Mouse (Mus musculus) inflammation-experienced regulatory T-cells, adult 6 months (primary cell): ENCODE results near the gene Sipa1. TPM values are rescaled to one million over a fixed set of nuclear protein-coding genes. Genes with fewer than 3 reads are reported as not detected.
A peak's percentile ranks its signal among the peaks of the same experiment; 100 is the strongest.

ENCODE experiments used
- ATAC-seq: one replicate; pipeline ENCODE4 v1.8.0; 2017
- polyA plus RNA-seq, 3 experiments: library from polyadenylated mRNA; unstranded; fragments of 100-300 nt; shearing (Covaris generic); gene quantifications; one replicate each; pipeline ENCODE4 v1.2.1; 2017

The Sipa1 gene
- polyA plus RNA-seq, 3 experiments from 2014 or later = 23.3 to 28.7 (median 25.0) TPM

DNA sequence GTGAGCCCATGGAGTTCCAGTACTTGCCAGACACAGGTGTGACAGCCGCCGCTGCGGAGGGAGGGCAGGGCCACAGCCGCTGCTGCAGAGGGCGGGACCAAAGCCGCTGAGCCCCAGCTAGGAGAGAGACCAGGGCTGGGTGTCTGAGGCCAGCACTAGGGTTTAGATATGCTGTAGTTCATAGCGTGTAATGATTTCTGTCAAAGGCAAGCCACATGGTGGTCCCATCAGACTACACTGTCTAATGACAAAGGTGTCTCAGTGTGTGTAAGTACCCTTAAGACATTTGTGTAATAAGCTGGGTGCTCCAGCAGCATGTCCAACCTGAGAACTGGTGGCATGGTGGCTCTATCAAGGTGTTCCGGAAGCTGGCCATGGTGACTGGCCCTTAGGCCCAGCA lies 21.9 kb downstream of the Sipa1 start:
- ATAC-seq = no peak

DNA sequence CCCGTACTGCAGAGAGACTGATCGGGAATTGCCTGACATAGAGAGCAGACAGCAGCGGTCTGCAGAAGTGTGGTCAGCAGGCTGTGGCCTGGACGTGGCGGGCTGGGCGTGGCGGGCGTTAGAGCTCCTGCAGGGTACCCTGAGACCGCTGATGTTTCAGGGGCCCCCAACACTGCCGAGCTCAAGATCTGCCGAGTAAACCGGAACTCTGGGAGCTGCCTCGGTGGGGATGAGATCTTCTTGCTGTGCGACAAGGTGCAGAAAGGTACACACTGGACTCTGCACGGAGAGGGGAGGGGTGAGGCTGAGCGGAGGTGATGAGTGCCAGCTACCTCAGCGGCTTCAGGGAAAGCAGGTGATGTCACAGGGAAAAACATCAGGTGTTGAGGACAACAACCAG lies 22.5 kb downstream of the Sipa1 start:
- ATAC-seq = no peak

DNA sequence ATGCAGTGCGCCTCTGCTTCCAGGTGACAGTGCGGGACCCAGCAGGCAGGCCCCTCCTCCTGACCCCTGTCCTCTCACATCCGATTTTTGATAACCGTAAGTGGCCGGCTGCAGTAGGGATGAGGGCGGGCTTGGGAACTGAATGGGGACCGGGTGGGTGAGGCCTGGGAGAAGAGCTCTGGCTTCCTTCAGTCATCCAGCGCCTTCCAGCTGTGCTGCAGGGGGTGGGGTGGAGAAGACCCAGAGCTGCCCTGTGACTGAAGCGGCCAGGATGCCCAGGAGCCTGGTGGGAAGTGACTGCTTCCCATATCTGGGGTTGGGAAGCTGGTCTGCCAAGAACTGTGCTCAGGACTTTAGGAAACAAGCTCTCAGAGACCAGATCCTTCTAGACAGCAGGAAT lies 23.2 kb downstream of the Sipa1 start:
- ATAC-seq = no peak

DNA sequence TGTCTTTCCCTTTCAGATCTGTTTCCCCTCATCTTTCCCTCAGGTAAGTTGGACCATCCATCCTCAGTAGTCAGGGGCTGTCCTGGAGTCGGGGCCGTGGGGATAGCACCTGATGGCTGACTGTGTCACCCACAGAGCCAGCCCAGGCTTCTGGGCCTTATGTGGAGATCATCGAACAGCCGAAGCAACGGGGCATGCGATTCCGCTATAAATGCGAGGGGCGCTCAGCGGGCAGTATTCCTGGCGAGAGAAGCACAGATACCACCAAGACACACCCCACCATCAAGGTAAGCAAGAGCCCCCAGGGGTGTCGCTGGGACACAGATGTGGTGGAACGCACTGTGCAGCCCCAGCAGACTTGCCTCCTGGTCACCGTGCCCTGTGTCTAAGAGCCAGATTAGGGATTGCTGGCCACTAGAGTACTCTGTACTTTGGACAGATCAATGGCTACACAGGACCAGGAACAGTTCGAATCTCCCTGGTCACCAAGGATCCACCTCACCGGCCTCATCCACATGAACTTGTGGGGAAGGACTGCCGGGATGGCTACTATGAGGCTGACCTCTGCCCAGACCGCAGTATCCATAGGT lies 25.0 kb downstream of the Sipa1 start:
- ATAC-seq = no peak

DNA sequence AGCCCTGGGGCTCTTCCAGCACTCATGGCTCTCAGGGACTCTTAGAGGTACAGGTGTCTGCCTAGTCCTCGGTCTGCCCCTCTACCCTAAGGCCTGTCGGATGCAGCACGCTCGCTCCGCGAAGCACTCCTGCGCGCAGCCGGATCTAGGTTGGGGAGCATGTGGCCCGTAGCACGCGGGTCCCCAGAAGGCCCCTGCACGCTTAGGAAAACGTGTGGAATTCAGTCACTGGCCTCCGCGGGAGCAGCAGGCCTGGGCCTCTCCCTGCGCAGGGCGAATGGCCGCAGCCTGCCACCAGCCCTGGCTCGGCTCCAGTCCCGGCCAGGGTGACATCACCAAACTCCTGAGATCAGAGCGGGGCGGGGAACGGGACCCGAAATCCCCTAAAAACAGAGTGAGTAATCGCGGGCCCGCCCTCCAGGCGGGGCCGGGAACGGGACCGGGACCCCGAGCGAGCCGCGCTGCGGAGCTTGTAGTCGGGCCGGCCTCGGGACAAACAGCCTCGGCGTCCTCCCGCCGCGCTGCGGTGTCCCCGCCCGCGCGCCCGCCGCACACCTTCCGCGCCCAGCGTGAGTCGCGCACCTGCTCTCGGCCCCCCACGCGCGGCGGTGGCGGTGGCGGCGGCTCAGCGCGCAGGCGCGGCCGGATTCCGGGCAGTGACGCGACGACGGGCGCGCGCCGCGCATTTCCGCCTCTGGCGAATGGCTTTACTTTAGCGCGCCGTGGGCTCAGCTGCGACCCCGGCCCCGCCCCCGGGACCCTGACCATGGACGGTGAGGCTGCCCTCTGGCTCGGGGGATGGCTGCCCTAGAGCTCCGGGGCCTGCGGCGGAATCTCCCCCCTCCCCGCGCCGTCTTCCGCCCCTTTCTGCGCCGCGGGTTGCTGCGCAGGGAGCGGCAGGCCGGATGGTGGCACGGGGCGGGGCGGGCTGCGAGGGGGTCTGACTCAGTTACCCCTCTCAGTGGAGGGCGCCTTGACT lies 26.1 kb downstream of the Sipa1 start, which contains the start of gene Rela:
Gene Rela, plus strand, starts transcription at position 415 of the 979 bp plus-strand sequence.
- ATAC-seq = peak; percentile 83

DNA sequence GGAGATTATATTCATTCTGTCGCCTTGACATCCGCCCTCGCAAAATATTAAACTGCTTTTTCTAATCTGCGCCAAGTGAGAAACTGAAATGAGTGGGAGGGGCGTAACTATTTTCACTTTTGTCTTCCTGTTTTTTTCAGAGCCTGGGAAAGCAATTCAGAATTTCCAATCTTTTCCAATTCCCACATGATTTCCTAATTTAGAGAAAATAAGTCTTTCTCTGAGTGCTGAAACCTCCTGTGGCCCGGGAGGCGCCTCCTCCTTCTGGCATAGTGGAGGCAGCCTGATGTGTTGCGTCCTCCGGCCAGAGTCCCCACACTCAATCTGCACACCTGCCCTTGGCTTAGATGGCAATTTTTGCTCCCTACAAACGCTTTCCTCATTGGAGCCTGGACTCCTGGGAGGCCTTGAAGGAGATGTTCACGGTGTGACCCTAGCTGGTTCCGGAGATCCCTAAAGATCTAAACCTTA lies 26.9 kb downstream of the Sipa1 start:
- peak; percentile 45 for ATAC-seq

DNA sequence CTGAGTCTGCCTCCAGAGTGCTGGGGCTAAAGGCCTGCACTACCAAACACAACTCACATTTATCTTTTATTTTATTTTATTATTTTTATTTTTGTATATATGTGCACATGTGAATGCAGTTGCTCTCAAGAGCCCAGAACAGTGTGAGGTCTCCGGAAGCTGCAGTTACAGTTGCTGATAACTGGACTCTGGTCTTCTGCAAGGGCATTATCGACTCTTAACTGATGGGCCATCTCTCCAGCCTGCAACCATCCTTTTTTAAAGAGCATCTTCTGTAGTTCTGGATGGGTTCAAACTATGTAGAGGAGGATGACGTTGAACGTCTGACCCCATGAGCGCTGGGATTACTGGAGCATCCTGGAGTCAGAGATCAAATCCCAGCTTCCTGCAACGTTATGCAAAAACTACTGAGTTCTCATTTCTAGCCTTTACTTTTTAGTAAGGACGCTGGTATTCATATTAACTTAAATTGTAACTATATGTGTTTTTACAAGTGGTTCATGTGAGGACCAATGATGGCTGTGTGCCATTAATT lies 27.4 kb downstream of the Sipa1 start:
- no peak for ATAC-seq

DNA sequence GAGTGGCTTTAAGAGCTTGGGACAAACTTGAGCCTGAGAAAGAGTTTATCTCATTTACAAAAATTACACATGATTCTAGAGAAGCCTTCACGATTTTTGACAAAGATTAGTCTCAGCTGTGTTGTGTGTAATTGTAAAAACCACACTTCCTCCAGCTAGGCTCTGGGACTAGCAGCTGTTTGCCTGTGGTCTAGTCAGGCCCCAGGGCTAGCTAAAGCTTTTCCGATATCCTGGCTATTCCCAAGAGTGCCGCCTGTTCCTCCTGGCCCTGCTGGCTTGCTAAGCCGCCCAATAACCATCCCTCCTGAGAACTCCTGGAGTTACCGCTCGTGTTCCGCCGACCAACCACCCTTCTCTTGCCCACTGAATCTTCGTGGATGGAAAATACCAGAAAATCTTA lies 31.4 kb downstream of the Sipa1 start:
- no peak for ATAC-seq

DNA sequence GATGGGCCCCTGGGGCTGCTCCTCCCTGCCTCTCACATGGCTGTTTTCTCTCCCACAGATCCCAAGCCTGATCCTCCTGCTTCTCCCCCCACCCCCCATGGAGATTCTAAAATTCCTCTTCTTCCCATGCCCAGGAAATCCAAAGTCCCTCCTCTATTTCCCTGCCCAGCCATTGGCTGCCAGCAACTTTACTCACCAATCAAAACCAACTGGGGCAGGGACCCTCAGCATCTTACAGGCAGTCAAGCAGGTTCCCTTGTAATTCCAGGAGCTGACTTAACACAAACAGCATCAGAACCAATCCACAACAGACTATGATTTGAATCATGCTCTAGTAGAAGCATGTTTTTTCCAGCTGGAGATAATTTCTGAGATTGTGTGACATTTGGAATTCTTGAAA lies 33.6 kb downstream of the Sipa1 start:
- no peak for ATAC-seq

DNA sequence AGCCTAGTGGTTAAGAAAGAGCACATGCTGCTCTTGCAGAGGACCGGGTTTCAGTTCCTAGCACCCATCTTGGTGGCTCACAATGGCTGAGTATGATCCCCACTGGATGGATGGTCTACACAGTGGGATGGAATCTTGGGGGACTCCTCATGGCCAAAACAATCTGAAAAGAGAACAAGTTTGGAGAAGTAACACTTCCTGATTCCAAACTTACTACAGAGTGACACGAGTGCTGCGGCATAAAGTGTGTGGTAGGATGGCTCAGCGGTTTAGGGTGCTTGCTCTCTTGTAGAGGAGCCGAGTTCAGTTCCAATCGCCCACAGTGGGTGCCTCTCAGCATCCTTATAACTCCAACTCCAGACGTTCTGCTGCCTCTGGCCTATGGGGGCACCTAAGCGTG lies 38.2 kb downstream of the Sipa1 start:
- ATAC-seq = no peak

DNA sequence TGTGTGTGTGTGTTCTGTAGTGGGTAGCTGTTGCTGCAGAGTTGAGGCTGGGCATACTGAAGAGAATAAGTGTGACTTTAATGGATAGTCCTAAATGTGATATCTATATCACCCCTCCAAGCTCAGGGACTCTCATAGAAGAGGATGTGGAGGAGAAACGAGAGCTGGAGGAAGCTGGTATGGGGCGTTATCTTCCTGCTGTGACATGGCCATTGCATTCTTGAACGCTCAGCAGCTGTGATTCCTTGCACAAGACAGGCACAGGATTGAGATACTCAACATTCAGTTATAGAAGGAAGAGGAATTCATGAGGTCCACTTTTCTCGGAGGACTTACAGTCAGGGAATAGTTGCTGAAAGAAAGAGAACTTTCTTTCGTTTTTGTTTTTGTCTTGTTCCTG lies 41.6 kb downstream of the Sipa1 start:
- no peak for ATAC-seq

DNA sequence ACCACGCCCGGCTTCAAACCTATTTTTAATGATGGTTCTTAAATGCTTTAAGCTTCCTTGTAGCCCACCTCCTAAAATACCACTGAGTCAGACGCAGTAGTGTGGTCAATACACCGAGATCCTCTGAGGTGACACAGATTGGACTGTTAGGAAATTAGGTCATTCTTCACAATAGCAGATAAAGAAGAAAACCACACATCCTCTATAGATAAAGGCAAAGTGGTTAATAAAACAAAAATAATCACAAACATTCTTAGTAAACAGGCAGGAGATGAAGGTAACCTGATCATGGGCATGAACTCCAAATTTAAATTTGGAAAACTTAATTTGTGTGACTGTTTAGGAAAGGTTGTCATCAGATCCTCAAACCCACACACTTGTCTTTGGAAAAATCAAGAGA lies 43.5 kb downstream of the Sipa1 start:
- ATAC-seq = no peak

DNA sequence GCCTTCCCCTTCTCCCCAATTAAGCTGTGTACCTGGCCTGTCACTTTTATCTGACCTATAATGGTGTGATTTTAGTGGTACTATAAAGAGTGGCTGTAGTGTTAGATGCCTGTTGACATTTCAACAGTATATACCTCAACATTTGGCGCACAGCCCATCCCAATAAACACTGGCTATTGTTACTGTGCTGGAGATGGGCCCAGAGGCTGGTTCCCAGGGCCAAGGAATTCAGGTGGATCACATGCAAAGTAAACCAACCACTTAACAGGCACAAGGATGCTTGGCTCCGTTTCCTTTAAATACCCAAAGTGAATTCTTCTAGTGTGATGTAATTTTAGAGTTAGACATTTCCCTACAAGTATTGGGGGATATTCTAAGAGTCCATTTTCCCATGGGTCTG lies 48.6 kb downstream of the Sipa1 start:
- no peak for ATAC-seq

DNA sequence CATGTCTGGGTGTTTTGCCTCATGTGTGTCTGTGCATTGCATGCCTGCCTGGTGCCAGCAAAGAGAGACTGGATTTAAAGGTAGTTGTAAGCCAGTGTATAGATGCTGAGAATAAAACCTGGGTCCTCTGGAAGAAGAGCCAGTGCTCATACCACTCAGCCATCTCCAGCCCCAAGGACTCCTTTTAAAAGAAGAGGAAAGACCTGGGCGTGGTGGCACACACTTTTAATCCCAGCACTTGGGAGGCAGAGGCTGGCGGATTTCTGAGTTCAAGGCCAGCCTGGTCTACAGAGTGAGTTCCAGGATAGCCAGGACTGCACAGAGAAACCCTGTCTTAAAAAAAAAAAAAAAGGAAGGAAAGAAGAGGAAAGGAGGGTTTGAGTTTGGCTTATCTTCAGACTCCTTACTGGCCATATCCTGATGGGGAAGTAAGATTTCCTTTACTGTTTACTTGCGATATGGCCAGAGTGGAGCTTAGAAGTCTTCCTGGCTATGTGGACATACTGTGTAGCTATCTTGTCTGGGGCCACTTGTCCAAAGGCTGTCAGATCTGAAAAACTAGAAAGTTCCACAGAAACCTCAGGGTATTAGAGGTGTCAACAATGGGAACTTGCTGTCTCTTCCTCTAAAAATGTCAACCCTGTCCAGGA lies 50.6 kb downstream of the Sipa1 start:
- ATAC-seq = no peak

DNA sequence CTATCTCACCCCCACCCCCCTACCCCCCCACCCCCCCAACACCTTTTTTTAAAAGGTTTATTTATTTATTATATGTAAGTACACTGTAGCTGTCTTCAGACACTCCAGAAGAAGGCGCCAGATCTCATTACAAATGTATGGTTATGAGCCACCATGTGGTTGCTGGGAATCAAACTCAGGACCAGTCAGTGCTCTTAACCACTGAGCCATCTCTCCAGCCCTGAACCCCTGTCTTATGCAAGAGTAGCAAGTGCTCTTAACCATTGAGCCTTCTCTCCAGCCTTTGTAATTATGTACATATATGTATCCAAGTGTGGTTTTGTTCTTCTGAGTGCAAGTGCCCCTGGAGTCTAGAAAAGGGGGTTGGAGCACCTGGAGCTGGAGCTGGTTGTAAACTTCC lies 51.5 kb downstream of the Sipa1 start:
- ATAC-seq = no peak

DNA sequence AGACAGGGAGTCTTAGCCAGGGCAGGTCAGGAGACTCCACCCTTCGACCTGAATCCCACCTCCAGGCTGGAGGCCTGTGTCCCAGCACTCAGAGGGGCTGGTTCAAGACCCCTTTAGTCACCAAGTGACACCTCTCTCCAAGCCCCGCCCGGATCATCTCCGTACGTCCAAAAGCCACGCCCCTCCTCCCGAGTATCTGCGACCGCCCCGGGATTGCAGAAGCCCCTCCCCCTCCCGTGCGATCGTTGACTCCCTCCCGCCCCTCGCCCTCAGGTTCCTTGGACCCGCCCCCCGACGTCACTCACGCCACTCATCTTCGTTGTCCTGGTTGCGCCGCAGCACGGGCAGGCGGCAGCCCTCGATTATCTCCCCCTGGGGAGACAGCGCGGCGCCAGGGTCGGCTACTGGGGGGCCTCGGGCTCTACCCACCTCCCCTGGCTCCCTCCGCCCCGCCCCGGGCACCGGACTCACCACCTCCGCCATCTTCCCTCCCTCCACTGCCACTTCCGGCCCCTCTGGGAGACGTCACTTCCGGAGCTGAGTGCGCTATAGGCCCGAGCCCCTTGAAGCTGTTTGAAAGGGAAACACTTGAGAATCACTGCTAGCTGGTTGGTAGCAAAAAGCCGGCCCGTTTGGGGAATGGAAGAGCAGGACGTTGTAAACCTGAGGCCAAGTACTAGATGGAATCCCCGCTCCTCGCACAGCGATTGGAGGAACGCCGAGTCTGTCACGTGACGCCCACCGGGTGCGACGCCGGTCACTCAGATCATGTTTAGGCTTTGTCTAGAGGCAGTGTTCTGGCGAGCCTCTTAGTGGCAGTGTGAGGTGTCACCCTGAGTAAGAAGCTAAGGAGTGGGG lies 53.7 kb downstream of the Sipa1 start, which contains the start of gene Kat5:
Gene Kat5, minus strand, starts transcription at position 691 of the 858 bp plus-strand sequence.
- ATAC-seq = peak; percentile 90

DNA sequence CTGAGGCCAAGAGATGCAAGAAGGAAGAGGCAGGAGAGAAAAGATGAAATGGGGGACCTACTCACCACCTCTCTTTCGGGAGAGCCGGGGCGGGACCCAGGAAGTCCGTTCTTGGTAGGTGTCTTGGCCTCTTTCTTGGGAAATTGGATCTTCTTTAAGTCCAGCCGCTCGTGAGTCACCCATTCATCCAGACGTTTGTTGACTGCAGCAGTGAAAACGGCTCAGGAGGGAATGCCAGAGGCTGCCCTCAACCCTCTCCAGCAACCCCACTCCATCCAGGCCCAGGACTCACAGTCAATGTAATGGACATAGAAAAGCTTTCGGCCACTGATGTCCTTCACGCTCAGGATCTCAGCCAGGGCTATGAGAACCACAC lies 54.3 kb downstream of the Sipa1 start:
- no peak for ATAC-seq

DNA sequence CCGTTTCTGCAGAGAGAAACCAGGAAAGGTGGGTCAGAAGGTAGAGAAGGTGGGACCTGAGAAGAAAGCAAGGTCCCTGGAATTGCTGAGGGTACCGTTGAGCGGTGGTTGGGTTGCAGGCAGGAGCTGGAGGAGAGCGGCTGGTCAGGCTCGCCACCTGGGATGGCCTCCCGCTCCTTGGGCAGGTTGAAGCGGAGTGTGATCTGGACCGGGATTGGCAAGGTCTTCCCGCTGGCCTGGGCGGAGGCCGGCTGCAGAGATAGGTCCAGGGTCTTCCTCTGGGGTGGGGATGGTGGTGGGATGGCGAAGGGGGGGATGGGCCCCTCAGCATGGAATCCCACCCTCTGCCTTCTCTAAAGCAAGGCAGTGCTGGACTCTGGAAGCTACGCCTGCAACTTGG lies 54.8 kb downstream of the Sipa1 start:
- ATAC-seq = no peak

DNA sequence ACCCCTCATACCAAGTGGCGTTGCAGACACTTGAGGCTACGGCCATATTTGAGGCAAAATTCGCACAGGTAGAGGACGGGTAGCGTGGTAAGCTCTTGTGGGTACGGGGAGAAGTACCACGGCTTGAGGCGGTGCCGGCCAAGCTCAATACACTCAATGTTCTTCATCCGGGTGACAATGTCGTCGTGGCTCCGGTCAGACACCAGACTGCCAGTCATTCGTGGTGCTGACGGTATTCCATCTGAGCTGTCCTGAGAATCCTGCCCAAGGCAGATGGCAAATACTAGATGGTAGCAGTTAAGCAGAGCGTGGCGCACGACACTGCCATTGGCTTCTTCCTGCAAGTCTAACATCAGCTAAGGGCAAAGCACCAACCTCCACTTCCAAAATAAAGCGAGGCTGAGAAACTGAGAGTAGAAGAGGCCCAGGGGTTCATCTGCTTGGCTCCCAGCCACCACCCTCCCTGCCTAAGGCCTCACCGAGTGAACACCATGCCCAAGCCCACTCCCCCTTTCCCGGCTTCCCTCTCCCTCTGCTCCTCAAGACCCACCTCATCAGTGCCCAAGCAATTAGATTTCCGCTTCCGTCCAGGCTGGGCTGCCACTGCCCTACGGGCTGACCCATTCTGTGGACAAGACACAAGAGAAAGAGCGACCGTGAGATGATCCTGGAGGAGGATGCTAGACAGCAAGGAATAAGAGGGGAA lies 55.6 kb downstream of the Sipa1 start:
- no peak for ATAC-seq

DNA sequence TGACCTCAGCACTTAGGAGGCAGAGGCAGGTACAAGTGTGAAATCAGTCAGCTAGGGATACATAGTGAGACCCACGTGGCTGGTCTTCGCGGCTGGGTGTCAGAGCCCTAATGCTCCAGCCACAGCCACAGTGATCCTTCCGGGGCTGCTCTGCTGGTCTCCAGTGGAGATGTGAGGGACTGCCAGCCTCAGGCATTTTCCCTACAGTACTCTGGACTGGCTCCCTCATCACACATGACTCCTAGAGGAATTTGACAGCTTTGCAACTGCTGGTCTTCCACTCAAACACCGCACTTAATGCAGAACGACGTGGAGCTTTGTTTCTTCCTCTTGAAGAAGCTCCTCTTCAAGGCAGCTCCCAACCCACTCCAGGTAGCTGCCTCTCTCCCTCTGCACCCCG lies 57.3 kb downstream of the Sipa1 start:
- ATAC-seq = no peak

DNA sequence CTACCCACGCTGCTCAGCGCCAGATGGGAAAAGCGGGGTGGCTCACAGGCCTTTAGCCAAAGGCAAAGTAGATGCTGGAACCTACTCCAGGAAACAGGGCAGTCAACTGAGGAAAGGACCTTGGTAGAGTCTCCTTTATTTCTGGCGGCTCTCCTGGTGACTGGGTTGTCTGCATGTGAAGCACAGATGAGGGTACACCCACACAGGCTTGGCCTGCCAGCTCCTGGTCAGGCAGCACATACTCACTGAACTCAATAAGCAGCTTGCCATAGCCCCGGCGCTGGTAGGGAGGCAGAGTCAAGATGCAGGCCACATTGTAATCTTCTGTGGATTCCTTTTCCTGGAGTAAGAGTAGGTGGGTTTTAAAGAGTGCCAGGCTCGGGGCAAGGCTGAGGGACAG lies 58.4 kb downstream of the Sipa1 start:
- no peak for ATAC-seq

DNA sequence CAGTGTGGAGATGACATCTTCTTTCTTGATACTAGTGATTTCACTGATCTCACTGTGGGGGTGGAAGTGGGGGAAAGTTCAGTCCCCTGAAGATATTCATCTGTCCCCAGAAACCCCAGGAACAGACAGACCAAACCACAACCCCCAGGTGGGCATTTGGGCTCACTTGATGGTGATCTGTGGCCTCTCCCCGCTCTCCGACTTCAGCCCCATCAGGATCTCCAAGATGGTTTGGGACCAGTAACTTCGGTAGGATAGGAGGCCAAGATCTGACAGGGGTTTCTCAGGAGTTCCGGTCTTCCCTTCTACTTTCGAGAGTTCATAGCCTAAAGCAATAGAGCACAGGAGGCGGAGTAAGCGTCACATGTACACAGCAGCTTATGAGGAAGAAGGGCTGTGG lies 59.8 kb downstream of the Sipa1 start:
- ATAC-seq = no peak
